Mouse (Mus musculus) myocyte (in vitro differentiated cells): Measurements from ENCODE around the gene Eif1. TPM values are rescaled to one million over a fixed set of nuclear protein-coding genes. Genes with fewer than 3 reads are reported as not detected.

ENCODE experiments used
- H3K27me3 ChIP-seq: one replicate; pipeline ENCODE4 v1.6.1; 2011; ENCODE audit not compliant: control insufficient read depth, insufficient read depth, insufficient read length
- H3K36me3 ChIP-seq: one replicate; pipeline ENCODE4 v1.6.1; 2011; ENCODE audit not compliant: control insufficient read depth, insufficient read depth
- H3K4me2 ChIP-seq: one replicate; pipeline ENCODE4 v1.6.1; 2011; ENCODE audit warnings: low read depth, control low read depth
- H3K4me3 ChIP-seq: one replicate; pipeline ENCODE4 v1.5.1; 2011; ENCODE audit warnings: mild to moderate bottlenecking, control low read depth, moderate library complexity
- H3K79me2 ChIP-seq: one replicate; pipeline ENCODE4 v1.6.1; 2011; ENCODE audit not compliant: control insufficient read depth, insufficient read depth
- H3ac ChIP-seq: one replicate; pipeline ENCODE4 v1.6.1; 2011; ENCODE audit not compliant: control insufficient read depth, insufficient read length
- CEBPB ChIP-seq: IDR thresholded peaks from 2 replicates; pipeline ENCODE4 v1.6.1; 2011; ENCODE audit warnings: mild to moderate bottlenecking, moderate library complexity; ENCODE audit not compliant: poor library complexity, insufficient read depth, severe bottlenecking
- E2F4 ChIP-seq: IDR thresholded peaks from one replicate; pipeline ENCODE4 v1.6.1; 2011; ENCODE audit warnings: mild to moderate bottlenecking, control low read depth, moderate library complexity; ENCODE audit not compliant: insufficient read depth
- MAX ChIP-seq: IDR thresholded peaks from one replicate; pipeline ENCODE4 v1.6.1; 2011; ENCODE audit warnings: low read depth, mild to moderate bottlenecking, control low read depth
- MYOD1 ChIP-seq, 3 experiments: IDR thresholded peaks; one replicate each; pipeline ENCODE4 v1.6.1; 2011; ENCODE audit warnings: control low read depth in 2 of 3, low read depth in 2 of 3, mild to moderate bottlenecking in 2 of 3, moderate library complexity in 1 of 3; ENCODE audit not compliant: insufficient read length in 2 of 3, control insufficient read depth in 1 of 3
- MYOG ChIP-seq, 3 experiments: IDR thresholded peaks; one replicate each; pipeline ENCODE4 v1.6.1; 2011; ENCODE audit warnings: control low read depth in 2 of 3, low read depth in 2 of 3, mild to moderate bottlenecking in 2 of 3; ENCODE audit not compliant: insufficient read length in 2 of 3, control insufficient read depth in 1 of 3, insufficient read depth in 1 of 3
- POLR2A ChIP-seq: IDR thresholded peaks from one replicate; pipeline ENCODE4 v1.6.1; 2011; ENCODE audit warnings: low read depth, mild to moderate bottlenecking, control low read depth, moderate library complexity; ENCODE audit not compliant: insufficient read length
- POLR2AphosphoS2 ChIP-seq: IDR thresholded peaks from one replicate; pipeline ENCODE4 v1.6.1; 2011; ENCODE audit warnings: low read depth, control low read depth; ENCODE audit not compliant: insufficient read length
- REST ChIP-seq: IDR thresholded peaks from one replicate; pipeline ENCODE4 v1.6.1; 2011; ENCODE audit warnings: mild to moderate bottlenecking, control low read depth, moderate library complexity; ENCODE audit not compliant: insufficient read depth, insufficient read length
- SRF ChIP-seq: IDR thresholded peaks from one replicate; pipeline ENCODE4 v1.6.1; 2011; ENCODE audit warnings: low read depth; ENCODE audit not compliant: control insufficient read depth, insufficient read length
- TCF12 ChIP-seq: IDR thresholded peaks from one replicate; pipeline ENCODE4 v1.6.1; 2011; ENCODE audit warnings: mild to moderate bottlenecking, control low read depth; ENCODE audit not compliant: poor library complexity, insufficient read depth, severe bottlenecking
- TCF3 ChIP-seq: IDR thresholded peaks from one replicate; pipeline ENCODE4 v1.6.1; 2011; ENCODE audit warnings: low read depth, control low read depth; ENCODE audit not compliant: insufficient read length
- USF1 ChIP-seq: IDR thresholded peaks from one replicate; pipeline ENCODE4 v1.6.1; 2011; ENCODE audit warnings: low read depth, mild to moderate bottlenecking, control low read depth, moderate library complexity
- polyA plus RNA-seq: library from polyadenylated mRNA; unstranded; fragments of >200 nt; fragmentation: generic; extraction: Trizol; gene quantifications from one replicate; pipeline ENCODE4 v1.2.1, GENCODE M21; 2012; ENCODE audit warnings: missing spikeins

Gene Eif1
- polyA plus RNA-seq, 1 experiment: 1,731 TPM

- Histone ChIP-seq H3ac (no peak overlapping the region), H3K36me3 (no peaks in the 10 kb centered on the region), H3K27me3 (no peaks in the 10 kb centered on the region), H3K4me3 (no peak overlapping the region), H3K79me2 (no peaks in the 10 kb centered on the region), H3K4me2 (peak overlapping the region; percentile 53)
- no peak for TF ChIP-seq MYOD1 (IDR thresholded peaks at IDR 0.05; ENCODE audit: control insufficient read depth in 1 of 3, insufficient read length in 2 of 3, low read depth in 2 of 3)
- TF ChIP-seq POLR2AphosphoS2: no peak
- TF ChIP-seq POLR2A: peak; percentile 23
Measured at GRCm38 (mm10) chr11:100290235-100290634, 29.4 kb upstream of the Eif1 start.

GRCm38 (mm10) chr11:100292884-100293283 is 26.8 kb upstream of the Eif1 start:
- Histone ChIP-seq H3ac (no peak overlapping the region), H3K36me3 (no peaks in the 10 kb centered on the region), H3K27me3 (no peaks in the 10 kb centered on the region), H3K4me3 (no peak overlapping the region), H3K79me2 (no peaks in the 10 kb centered on the region), H3K4me2 (no peak overlapping the region)
- TF ChIP-seq E2F4 (no peak), MYOD1 (IDR thresholded peaks at IDR 0.05; ENCODE audit: control insufficient read depth in 1 of 3, insufficient read length in 2 of 3, low read depth in 2 of 3) (no peak), POLR2AphosphoS2 (no peak), TCF3 (no peak), POLR2A (no peak), MYOG (IDR thresholded peaks at IDR 0.05; ENCODE audit: control insufficient read depth in 1 of 3, insufficient read depth in 1 of 3, insufficient read length in 2 of 3, low read depth in 2 of 3) (no peak)

- Histone ChIP-seq H3K4me2 (no peak overlapping the region), H3K27me3 (no peaks in the 10 kb centered on the region), H3ac (no peak overlapping the region), H3K79me2 (no peaks in the 10 kb centered on the region), H3K36me3 (no peaks in the 10 kb centered on the region), H3K4me3 (no peak overlapping the region)
- TF ChIP-seq TCF3: no peak
- no peak for TF ChIP-seq CEBPB
- no peak for TF ChIP-seq SRF
- no peak for TF ChIP-seq MYOD1 (IDR thresholded peaks at IDR 0.05; ENCODE audit: control insufficient read depth in 1 of 3, insufficient read length in 2 of 3, low read depth in 2 of 3)
- TF ChIP-seq TCF12: no peak
- TF ChIP-seq USF1: no peak
- no peak for TF ChIP-seq POLR2AphosphoS2
- TF ChIP-seq MAX: no peak
- no peak for TF ChIP-seq E2F4
- TF ChIP-seq POLR2A: no peak
- no peak for TF ChIP-seq MYOG (IDR thresholded peaks at IDR 0.05; ENCODE audit: control insufficient read depth in 1 of 3, insufficient read depth in 1 of 3, insufficient read length in 2 of 3, low read depth in 2 of 3)
- no peak for TF ChIP-seq REST
Measured at GRCm38 (mm10) chr11:100295308-100295707, 24.4 kb upstream of the Eif1 start.

- no peak overlapping the region for H3K4me3 ChIP-seq
- H3K79me2 ChIP-seq: no peaks in the 10 kb centered on the region
- no peaks in the 10 kb centered on the region for H3K36me3 ChIP-seq
- no peak overlapping the region for H3K4me2 ChIP-seq
- TF ChIP-seq TCF3 (no peak), MYOG (IDR thresholded peaks at IDR 0.05; ENCODE audit: control insufficient read depth in 1 of 3, insufficient read depth in 1 of 3, insufficient read length in 2 of 3, low read depth in 2 of 3) (peak in 2 of 3 experiments; percentile 29 to 59), CEBPB (no peak), SRF (no peak), E2F4 (no peak), POLR2A (no peak), TCF12 (no peak), REST (no peak), MYOD1 (IDR thresholded peaks at IDR 0.05; ENCODE audit: control insufficient read depth in 1 of 3, insufficient read length in 2 of 3, low read depth in 2 of 3) (peak in 2 of 3 experiments; percentile 20 to 54)
- H3ac ChIP-seq: no peak overlapping the region
- H3K27me3 ChIP-seq: no peaks in the 10 kb centered on the region
Measured at GRCm38 (mm10) chr11:100297801-100298200, 21.9 kb upstream of the Eif1 start.

- H3K36me3 ChIP-seq: no peaks in the 10 kb centered on the region
- no peak overlapping the region for H3ac ChIP-seq
- TF ChIP-seq SRF (no peak), REST (no peak), POLR2AphosphoS2 (no peak), MYOD1 (IDR thresholded peaks at IDR 0.05; ENCODE audit: control insufficient read depth in 1 of 3, insufficient read length in 2 of 3, low read depth in 2 of 3) (no peak), MAX (no peak), USF1 (no peak), TCF12 (no peak), TCF3 (no peak), MYOG (IDR thresholded peaks at IDR 0.05; ENCODE audit: control insufficient read depth in 1 of 3, insufficient read depth in 1 of 3, insufficient read length in 2 of 3, low read depth in 2 of 3) (no peak), POLR2A (no peak), CEBPB (no peak), E2F4 (no peak)
- no peak overlapping the region for H3K4me2 ChIP-seq
- H3K79me2 ChIP-seq: no peaks in the 10 kb centered on the region
- no peak overlapping the region for H3K4me3 ChIP-seq
- no peaks in the 10 kb centered on the region for H3K27me3 ChIP-seq
Measured at GRCm38 (mm10) chr11:100298274-100299036, 21.2 kb upstream of the Eif1 start.
